Mouse (Mus musculus) brown adipose tissue, adult 24 weeks (tissue): Measurements from ENCODE around the gene Ggnbp2. TPM values are rescaled to one million over a fixed set of nuclear protein-coding genes. Genes with fewer than 3 reads are reported as not detected.
"Not testable (repeated sequence)": the region's sequence is repeated elsewhere in the genome, so short reads cannot be mapped to it uniquely, and the experiment has no call there.

ENCODE experiments used
- H3K27ac ChIP-seq: fragments of 200-500 bp; replicated peaks from 2 replicates; pipeline ENCODE4 v1.5.1; 2012; ENCODE audit warnings: low read depth, mild to moderate bottlenecking, low read length
- H3K4me1 ChIP-seq: fragments of 200-500 bp; 2 replicates; pipeline ENCODE4 v1.6.1; 2012; ENCODE audit warnings: low read length, mixed read lengths; ENCODE audit not compliant: control insufficient read depth, insufficient read depth, insufficient read length
- H3K4me3 ChIP-seq: fragments of 200-500 bp; 2 replicates; pipeline ENCODE4 v1.5.1; 2012; ENCODE audit warnings: low read depth, mild to moderate bottlenecking, low read length, moderate library complexity; ENCODE audit not compliant: insufficient read depth
- polyA plus RNA-seq: library from polyadenylated mRNA; stranded (reverse); fragments of >200 nt; gene quantifications from 2 replicates; pipeline ENCODE4 v1.2.4, GENCODE M21; 2012; ENCODE audit not compliant: missing spikeins, insufficient read depth, insufficient read length

Ggnbp2 gene
- polyA plus RNA-seq, 1 experiment, result 60.0 TPM

DNA sequence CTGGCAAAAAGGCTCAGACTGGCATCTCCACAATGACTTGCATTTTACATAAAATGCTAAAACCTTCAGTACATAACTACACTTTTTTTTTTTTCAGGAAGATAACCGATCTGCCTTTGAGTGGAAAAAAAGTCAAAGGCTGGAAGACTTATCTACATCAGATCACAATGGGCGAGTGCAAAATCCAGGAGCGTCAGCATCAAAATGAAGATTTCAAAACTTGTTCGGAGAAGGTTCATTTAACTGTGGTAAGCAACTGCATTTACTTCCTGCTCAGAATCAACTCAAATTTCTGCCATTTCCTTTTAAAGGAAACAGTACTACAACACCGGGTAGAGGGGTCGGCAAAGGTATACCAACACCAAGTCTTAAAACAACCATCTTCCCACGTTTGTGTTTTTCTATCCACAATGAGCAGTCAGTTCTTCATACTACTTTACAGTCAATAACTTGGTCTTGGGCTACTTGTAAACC lies 1.8 kb downstream of the Ggnbp2 start:
- H3K27ac ChIP-seq, result peak overlapping the region; percentile 15; the same call in 1 of the 2 replicates
- H3K4me1 ChIP-seq, result peaks cover 9% of the 10 kb centered on the region; the same call in 1 of the 2 replicates
- H3K4me3 ChIP-seq, result peak overlapping the region; percentile 90

DNA sequence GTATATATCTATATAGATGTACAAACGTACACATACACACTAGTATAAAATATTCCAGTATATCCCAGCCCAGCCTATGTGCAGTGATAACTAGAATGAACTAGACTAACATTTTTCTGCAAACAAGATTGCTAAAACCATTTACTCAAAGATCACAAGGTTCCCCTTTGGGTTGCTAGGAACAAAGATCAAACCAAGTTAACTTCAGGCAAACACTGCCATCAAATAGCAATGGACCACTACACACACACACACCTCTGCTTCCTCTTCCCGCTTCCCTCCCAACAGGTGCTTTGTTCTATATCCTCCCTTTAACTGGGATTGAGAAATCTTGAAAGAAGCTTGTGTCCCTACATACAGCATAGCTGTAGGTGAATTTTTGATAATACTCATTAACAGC lies 3.0 kb downstream of the Ggnbp2 start:
- Histone ChIP-seq H3K4me1 (peaks cover 9% of the 10 kb centered on the region; the same call in 1 of the 2 replicates), H3K27ac (0 out of 2 replicates have a peak overlapping the region, but pooled peaks have one; percentile 30), H3K4me3 (no peak overlapping the region)

DNA sequence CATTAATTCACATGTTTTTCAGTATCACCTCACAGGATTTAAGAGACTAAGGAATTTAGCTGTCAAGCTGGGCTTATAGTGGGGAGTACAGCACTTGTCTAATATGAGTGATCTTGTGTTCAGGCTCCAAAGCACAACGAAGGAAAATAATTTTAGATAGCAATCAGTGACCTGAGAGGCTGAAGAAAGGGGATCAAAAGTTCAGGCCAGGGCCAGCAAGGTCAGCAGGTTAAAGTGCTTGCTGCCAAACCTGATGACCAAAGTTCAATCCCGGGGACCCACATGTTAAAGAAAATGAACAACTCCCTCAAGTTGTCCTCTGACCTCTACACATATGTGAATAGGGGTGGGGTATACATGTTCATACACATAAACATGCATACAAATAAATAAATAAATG lies 5.3 kb downstream of the Ggnbp2 start:
- Histone ChIP-seq H3K4me3 (no peak overlapping the region), H3K4me1 (peaks cover 9% of the 10 kb centered on the region; the same call in 1 of the 2 replicates), H3K27ac (no peak overlapping the region)

DNA sequence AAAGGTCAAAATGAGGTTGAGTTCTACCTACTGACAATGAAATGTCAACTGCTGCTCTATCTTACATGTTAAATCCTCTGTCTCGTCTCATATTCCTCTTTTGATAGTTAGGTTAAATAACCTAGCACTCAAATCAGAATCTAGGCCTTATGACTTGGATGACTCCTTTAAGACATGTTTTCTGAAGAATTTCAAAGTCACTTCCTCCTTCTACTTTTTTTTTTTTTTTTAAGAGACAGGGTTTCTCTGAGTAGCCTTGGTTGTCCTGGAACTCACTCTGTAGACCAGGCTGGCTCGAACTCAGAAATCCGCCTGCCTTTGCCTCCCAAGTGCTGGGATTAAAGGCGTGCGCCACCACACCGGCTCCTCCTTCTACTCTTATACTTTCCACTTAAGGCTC lies 15.3 kb downstream of the Ggnbp2 start:
- Histone ChIP-seq H3K4me3 (no peak overlapping the region), H3K27ac (no peak overlapping the region)

DNA sequence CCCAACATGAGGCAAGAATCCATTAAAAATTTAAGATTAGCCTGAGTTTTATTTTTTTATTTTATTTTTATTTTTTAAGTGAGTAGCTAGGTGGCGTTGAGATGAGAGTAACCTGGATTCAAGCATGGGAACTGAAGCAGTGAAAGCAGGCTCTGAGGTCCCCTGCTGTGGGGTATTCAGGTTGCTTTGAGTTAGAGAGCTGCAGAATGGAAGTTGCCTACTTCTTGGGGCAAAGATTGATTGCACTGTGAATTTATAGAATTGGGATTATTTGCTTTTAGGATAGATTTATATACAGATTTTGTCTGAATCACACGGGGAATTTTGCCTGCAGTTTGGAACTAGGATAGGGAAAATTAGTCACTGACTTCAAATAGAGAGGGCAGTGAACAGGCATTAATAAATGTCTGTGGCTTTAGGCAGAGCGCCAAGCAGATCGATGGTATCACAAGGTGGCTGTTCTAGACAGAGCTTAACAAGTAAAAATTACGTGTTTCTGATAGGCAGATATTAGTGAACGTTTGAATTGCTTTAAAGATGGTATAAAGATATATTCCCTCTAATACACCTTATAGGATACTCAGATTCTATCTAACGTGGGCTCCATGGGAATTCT lies 23.0 kb downstream of the Ggnbp2 start:
- Histone ChIP-seq H3K4me1 (no peaks in the 10 kb centered on the region), H3K27ac (no peak overlapping the region), H3K4me3 (no peak overlapping the region)

More for the DNA sequence above, 15.3 kb downstream of the Ggnbp2 start:
- no peaks in the 10 kb centered on the region for H3K4me1 ChIP-seq

DNA sequence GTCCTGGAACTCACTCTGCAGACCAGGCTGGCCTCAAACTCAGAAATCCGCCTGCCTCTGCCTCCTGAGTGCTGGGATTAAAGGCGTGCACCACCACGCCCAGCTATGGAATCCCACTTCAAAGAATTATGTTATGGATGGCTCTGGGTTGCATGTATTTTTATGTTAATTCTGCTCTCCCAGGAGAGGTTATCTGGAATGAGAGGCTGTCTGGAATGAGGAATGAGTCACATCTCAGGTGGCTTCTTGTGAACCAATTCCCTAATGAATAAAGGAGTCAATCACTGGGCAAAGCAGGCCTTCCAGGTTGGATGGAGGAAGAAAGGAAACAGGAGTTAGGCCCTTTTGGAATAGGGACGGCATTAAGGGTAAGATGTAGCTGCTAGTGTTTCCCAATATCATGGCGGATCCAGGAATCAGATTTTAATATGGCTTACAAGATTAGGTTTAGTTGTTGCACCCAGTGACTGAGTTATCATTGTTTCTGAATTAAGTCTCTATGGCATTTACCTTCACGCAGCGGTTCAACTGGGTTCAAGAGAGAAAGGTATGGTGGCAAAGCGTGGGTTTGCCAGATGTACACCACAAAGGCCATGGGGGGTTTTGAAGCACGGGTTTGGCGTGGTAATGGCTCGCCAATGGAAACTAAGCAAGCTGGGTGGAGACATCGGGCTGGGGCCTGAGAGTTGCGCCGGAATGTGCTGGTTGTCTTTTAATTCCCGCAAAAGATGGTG lies 23.7 kb downstream of the Ggnbp2 start:
- H3K4me1 ChIP-seq, result no peaks in the 10 kb centered on the region
- H3K4me3 ChIP-seq, result no peak overlapping the region
- H3K27ac ChIP-seq, result no peak overlapping the region

DNA sequence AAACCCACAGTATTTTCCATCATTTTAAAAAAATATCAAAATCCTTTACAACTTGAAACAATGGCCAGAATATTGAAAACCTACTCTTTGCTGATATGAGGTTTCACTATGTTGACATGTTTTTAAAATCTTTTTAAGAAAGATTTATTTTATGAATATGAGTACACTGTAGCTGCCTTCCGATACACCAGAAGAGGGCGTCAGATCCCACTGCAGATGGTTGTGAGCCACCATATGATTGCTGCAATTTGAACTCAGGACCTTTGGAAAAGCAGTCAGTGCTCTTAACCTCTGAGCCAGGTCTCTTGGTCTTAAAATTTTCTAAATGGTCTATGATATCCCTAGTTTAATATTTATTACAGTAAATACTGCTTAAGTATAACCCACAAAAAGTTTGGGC lies 31.3 kb downstream of the Ggnbp2 start:
- no peaks in the 10 kb centered on the region for H3K4me1 ChIP-seq
- H3K4me3 ChIP-seq, result no peak overlapping the region
- H3K27ac ChIP-seq, result no peak overlapping the region

DNA sequence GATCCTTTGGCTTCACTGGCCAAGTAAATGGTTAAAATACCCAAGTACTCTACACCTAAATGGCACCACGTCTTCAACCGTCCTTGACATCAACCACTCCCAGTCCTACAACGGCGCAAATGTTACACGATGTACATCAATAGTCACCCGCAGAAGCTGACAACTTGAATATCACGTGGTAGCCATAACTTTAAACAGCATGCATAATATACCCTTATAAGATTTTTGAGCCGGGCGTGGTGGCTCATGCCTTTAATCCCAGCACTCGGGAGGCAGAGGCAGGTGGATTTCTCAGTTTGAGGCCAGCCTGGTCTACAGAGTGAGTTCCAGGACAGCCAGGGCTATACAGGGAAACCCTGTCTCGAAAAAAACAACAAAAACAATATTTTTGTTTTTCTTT lies 41.1 kb downstream of the Ggnbp2 start:
- Histone ChIP-seq H3K27ac (peak overlapping the region; percentile 88), H3K4me3 (peak overlapping the region; percentile 92)
- H3K4me1 ChIP-seq, result not testable (repeated sequence)

DNA sequence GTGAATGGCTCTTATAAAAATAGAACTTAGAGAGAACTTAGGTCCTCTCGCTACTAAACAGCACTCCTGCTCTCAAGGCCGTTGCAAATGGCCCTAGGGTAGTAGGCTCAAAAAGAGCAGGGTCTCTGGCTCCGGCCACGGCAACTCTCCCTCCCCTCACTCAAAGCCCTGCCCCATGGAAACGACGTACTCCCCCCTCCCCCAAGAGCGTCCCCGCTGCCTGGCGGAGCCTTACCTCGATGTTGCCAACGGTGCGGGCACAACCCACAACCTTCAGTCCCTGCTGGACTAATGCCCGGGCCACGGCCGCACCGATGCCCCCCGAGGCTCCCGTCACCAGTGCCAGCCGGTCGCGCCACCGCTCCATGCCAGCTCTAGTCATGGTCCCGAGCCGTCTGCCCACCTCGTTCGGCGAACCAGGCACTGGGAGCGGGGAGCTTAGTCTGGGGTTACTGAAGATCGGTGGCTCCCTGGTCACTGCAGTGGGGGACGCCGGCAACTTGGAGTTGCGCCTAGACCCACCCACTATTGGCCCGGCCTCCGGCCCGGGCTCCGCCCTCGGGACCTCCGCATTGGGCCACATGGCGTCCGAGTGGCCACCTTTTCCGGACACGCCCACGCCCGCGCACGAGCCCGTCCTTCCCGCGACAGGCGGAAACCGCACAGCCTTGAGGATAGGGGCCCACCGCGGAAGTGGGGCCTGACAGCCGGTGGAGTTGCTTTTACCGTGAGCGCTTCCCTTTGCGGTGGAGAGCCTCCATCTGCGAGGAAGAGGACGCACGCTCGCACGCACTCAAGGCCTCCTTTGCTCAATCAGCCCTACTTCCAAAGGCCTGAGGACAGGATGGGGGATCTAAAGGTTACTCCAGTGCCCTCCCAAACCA lies 41.9 kb downstream of the Ggnbp2 start, which contains the start of gene Dhrs11:
Gene Dhrs11, minus strand, starts transcription at position 479 of the 884 bp plus-strand sequence.
- H3K4me3 ChIP-seq, result peak within 1 kb of the TSS; percentile 92
- H3K4me1 ChIP-seq, result peaks cover 6% of the 10 kb centered on the region
- peak within 1 kb of the TSS; percentile 88 for H3K27ac ChIP-seq

DNA sequence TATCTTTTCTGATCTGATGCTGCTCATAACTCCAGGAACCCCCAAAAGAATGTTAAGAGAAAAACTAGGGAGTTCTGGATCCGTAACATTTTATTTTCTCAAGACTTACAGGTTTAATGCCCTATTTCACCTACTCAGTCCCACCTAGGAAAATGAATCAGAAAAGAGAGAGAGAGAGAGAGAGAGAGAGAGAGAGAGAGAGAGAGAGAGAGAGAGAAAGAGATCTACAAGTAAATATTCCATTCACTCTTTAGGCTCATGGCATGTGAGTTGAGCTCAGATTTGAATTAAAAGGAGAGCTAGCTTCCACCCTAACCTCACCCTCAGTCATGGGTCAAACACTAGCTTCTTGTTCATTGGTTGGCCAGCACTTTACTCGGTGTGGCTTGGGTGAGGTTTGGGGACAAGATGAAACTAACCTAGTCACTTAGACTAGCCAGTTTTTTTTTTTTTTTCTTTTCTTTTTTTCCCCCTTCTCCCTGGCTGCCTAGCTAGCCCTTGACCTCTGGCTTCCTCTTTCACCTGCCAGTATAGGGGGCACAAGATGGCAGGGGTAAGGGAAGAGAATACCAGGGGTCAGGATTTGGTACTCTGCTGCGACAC lies 42.6 kb downstream of the Ggnbp2 start:
- peak overlapping the region; percentile 82 for H3K27ac ChIP-seq
- peak overlapping the region; percentile 92 for H3K4me3 ChIP-seq
- H3K4me1 ChIP-seq, result peaks cover 6% of the 10 kb centered on the region

DNA sequence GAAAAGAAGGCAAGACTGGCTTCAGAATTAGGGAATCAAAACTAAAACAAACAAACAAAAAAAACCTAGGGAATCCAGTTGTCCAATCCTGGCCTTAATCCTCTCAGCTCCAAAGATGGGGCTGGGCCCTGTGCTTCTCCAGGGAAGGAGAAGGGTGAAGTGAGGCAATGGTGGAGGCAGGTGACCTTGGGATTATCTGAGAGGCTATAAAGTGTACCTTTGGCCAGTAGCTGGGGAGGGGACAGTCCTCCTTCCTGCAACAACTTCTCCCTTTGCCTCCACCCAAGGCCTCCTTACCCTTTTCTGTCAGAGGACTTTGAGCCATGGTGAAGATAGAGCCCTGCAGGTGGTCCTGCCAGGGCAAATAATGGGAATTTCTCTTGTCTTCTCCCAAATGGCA lies 43.1 kb downstream of the Ggnbp2 start:
- peaks cover 6% of the 10 kb centered on the region for H3K4me1 ChIP-seq
- H3K27ac ChIP-seq, result peak overlapping the region; percentile 48
- peak overlapping the region; percentile 28 for H3K4me3 ChIP-seq

DNA sequence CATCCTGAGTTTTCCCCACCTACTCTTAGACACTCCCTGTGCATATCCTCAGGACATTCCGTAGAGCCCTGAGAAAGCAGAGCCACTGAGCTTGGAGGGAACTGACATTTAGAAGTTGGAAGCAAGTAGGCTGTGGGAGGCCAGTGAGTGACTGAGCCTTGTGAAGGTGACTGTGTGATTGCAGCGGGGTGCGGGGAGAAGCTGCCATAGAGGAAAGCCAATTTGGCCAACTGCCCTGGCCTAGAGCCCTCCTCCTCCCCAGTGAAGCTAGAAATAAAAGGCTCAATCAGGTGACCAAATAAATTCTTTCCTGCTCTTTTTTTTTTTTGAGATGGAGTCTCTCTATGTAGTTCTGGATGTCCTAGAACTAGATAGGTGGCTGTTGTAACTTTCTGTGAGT lies 44.4 kb downstream of the Ggnbp2 start:
- Histone ChIP-seq H3K4me3 (no peak overlapping the region), H3K27ac (peak overlapping the region; percentile 84), H3K4me1 (peaks cover 6% of the 10 kb centered on the region)

DNA sequence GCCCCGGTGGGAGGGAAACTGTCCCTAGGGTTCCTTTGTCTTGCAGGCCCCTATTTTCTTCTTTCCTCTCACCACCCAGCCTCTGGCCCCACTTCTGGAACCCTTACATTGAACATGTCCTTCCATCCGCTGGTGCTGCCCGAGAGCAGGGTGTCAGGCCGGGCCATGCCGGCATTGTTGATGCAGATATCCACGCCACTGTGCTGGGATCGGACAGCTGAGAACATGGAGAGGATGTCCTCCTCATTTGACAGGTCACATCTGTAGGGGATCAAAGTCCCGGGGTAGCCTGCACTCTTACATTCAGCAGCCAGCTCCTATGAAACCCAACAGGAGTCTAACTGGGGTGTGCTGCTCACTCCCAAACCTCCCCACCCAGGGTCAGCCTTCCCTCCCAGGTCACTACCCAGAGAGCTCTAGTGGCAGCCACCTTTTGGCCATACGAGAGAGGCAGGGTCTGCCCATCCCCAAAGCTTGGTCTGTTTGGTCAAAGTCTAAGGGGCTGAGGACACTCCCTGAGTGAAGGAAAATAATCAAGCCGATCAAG lies 45.3 kb downstream of the Ggnbp2 start:
- Histone ChIP-seq H3K4me1 (peaks cover 6% of the 10 kb centered on the region), H3K4me3 (no peak overlapping the region), H3K27ac (peak overlapping the region; percentile 84; the same call in 1 of the 2 replicates)

DNA sequence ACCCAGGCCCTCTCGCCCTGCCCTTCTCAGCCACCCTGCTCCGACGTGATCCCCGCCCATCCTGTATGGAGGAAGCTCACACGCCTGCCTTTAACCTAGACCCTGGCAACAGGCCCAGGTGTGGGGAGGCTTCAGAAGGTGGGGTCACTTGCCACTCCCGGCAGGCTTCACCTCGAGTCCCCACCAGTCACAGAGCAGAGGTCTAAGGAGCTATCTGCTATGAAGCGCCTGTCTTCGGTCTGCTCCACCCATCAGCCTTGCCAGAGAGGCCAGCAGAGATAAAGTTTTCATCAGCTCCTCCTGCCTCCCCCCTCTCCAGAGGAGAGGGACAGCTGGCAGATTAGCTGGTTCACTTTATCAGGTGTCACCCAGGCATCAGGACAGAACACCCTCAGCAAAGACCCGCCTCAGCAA lies 47.1 kb downstream of the Ggnbp2 start:
- H3K4me1 ChIP-seq, result peaks cover 5% of the 10 kb centered on the region
- no peak overlapping the region for H3K27ac ChIP-seq
- H3K4me3 ChIP-seq, result no peak overlapping the region
